Mouse (Mus musculus) heart, adult 2 months (tissue): Measurements from ENCODE around the gene Mxra7. TPM values are rescaled to one million over a fixed set of nuclear protein-coding genes. Genes with fewer than 3 reads are reported as not detected.
"Not testable (repeated sequence)": the region's sequence is repeated elsewhere in the genome, so short reads cannot be mapped to it uniquely, and the experiment has no call there.

Experiments
- DNase-seq, 2 experiments: peaks; one replicate each; pipeline ENCODE4 v3.0.0; 2021
- H3K27ac ChIP-seq: fragments of 200-600 bp; 2 replicates; pipeline ENCODE4 v1.8.1; 2022
- H3K27me3 ChIP-seq: fragments of 200-500 bp; 2 replicates; pipeline ENCODE4 v1.6.1; 2012; ENCODE audit warnings: mild to moderate bottlenecking, low read length, inconsistent platforms, mixed read lengths; ENCODE audit not compliant: control insufficient read depth, insufficient read depth
- H3K36me3 ChIP-seq: fragments of 200-500 bp; 2 replicates; pipeline ENCODE4 v1.6.1; 2012; ENCODE audit warnings: low read length, inconsistent platforms; ENCODE audit not compliant: control insufficient read depth, insufficient read depth
- H3K4me1 ChIP-seq: fragments of 200-500 bp; 2 replicates; pipeline ENCODE4 v1.6.1; 2011; ENCODE audit warnings: low read length; ENCODE audit not compliant: control insufficient read depth, insufficient read depth
- H3K4me3 ChIP-seq: fragments of 200-600 bp; 2 replicates; pipeline ENCODE4 v1.8.1; 2022
- H3K79me2 ChIP-seq: fragments of 200-500 bp; replicated peaks from 2 replicates; pipeline ENCODE4 v1.6.1; 2012; ENCODE audit warnings: mild to moderate bottlenecking, inconsistent platforms, low read length, moderate library complexity, mixed read lengths; ENCODE audit not compliant: control insufficient read depth, insufficient read depth
- H3K9ac ChIP-seq: fragments of 200-500 bp; 2 replicates; pipeline ENCODE4 v1.6.1; 2012; ENCODE audit warnings: low read depth, mild to moderate bottlenecking, control low read depth, inconsistent platforms, low read length, mixed read lengths
- CTCF ChIP-seq: fragments of 200-600 bp; IDR thresholded peaks from 2 replicates; pipeline ENCODE4 v1.8.1; 2022; ENCODE audit warnings: antibody characterized with exemption, mild to moderate bottlenecking, moderate library complexity
- EP300 ChIP-seq: fragments of 200-500 bp; IDR thresholded peaks from 2 replicates; pipeline ENCODE4 v1.6.1; 2011; ENCODE audit warnings: low read depth, low read length, control low read depth; ENCODE audit not compliant: insufficient read depth
- POLR2A ChIP-seq: fragments of 200-500 bp; IDR thresholded peaks from 2 replicates; pipeline ENCODE4 v1.6.1; 2011; ENCODE audit warnings: mild to moderate bottlenecking, low read depth, low read length, control low read depth; ENCODE audit not compliant: insufficient read depth
- WGBS: fragments of 180-500 bp; shearing (Covaris S2); methylation state at CpG from one replicate; pipeline ENCODE4 v1.1.7; 2018; 5-methylcytosine and 5-hydroxymethylcytosine counted together
- intact Hi-C: fragments of 180-260 bp; cut with DNase I; formaldehyde crosslinking; loops from one replicate; pipeline ENCODE4 v1.15.1; 2025
- polyA plus RNA-seq: library from polyadenylated mRNA; depleted of rRNA; stranded (reverse); fragments of >200 nt; gene quantifications from 2 replicates; pipeline ENCODE4 v1.2.3, GENCODE M21; 2012
- total RNA-seq, 2 experiments: library from RNA; stranded (reverse); gene quantifications; 2 replicates each; pipeline ENCODE4 v1.2.3; 2021

Mxra7 gene
- total and polyA plus RNA-seq, 3 experiments = 10.4 to 19.4 (median 15.1) TPM

GRCm38 (mm10) chr11:116852291-116852890 lies 24.5 kb upstream of the Mxra7 start, which contains the start of gene Mfsd11:
Gene Mfsd11 (plus strand): TSS chr11:116852440.
- H3K27me3 ChIP-seq = no peaks in the 10 kb centered on the region
- peaks cover 7% of the 10 kb centered on the region for H3K4me1 ChIP-seq
- peak; percentile 86 to 91 for DNase-seq
- under 1% methylated on average over 90 of the region's 91 CpGs for WGBS
- intact Hi-C loops = no loop called here
- H3K36me3 ChIP-seq = peaks cover 40% of the 10 kb centered on the region
- peak within 1 kb of the TSS; percentile 98 for H3K27ac ChIP-seq
- no peaks in the 10 kb centered on the region for H3K79me2 ChIP-seq
- peak within 1 kb of the TSS; percentile 98 for H3K9ac ChIP-seq
- TF ChIP-seq CTCF = no peak
- TF ChIP-seq EP300 = no peak
- TF ChIP-seq POLR2A = no peak
- H3K4me3 ChIP-seq = peak within 1 kb of the TSS; percentile 81

- WGBS = under 1% methylated on average over 29 of the region's 29 CpGs
- no peak for TF ChIP-seq CTCF
- TF ChIP-seq EP300 = no peak
- no peak for TF ChIP-seq POLR2A
- Histone ChIP-seq H3K9ac (peak overlapping the region; percentile 98), H3K27ac (peak overlapping the region; percentile 98), H3K27me3 (no peaks in the 10 kb centered on the region), H3K4me3 (peak overlapping the region; percentile 81), H3K79me2 (no peaks in the 10 kb centered on the region), H3K4me1 (peaks cover 7% of the 10 kb centered on the region), H3K36me3 (peaks cover 40% of the 10 kb centered on the region)
- intact Hi-C loops = loop anchor here (1.0 kb wide), 1 partner anchor 8 kb away; the partner anchor contains the start of genes Jmjd6 and Mettl23
- no peak for DNase-seq
Observed at GRCm38 (mm10) chr11:116851576-116852290, 23.9 kb upstream of the Mxra7 start.

GRCm38 (mm10) chr11:116850833-116851477 lies 23.1 kb upstream of the Mxra7 start:
- DNase-seq = no peak
- peaks cover 40% of the 10 kb centered on the region for H3K36me3 ChIP-seq
- peak overlapping the region; percentile 81 for H3K4me3 ChIP-seq
- 7% methylated on average over 6 of the region's 6 CpGs for WGBS
- H3K27me3 ChIP-seq = no peaks in the 10 kb centered on the region
- peaks cover 7% of the 10 kb centered on the region for H3K4me1 ChIP-seq
- no peak overlapping the region for H3K9ac ChIP-seq
- intact Hi-C loops = loop anchor here (1.0 kb wide), 1 partner anchor 8 kb away; the partner anchor contains the start of genes Jmjd6 and Mettl23
- no peaks in the 10 kb centered on the region for H3K79me2 ChIP-seq
- peak overlapping the region; percentile 98; the same call in 1 of the 2 replicates for H3K27ac ChIP-seq
- TF ChIP-seq POLR2A = no peak
- no peak for TF ChIP-seq EP300
- TF ChIP-seq CTCF = no peak

- Histone ChIP-seq H3K4me1 (peaks cover 7% of the 10 kb centered on the region), H3K27ac (no peak overlapping the region), H3K36me3 (peaks cover 39% of the 10 kb centered on the region), H3K9ac (no peak overlapping the region), H3K4me3 (0 out of 2 replicates have a peak overlapping the region, but pooled peaks have one; percentile 18), H3K27me3 (no peaks in the 10 kb centered on the region), H3K79me2 (no peaks in the 10 kb centered on the region)
- no peak for TF ChIP-seq POLR2A
- no peak for TF ChIP-seq CTCF
- TF ChIP-seq EP300 = no peak
- 18% methylated on average over 4 of the region's 4 CpGs for WGBS
- DNase-seq = no peak
- intact Hi-C loops = no loop called here
Observed at GRCm38 (mm10) chr11:116850085-116850484, 22.2 kb upstream of the Mxra7 start.

- H3K9ac ChIP-seq = no peak overlapping the region
- intact Hi-C loops = no loop called here
- no peaks in the 10 kb centered on the region for H3K79me2 ChIP-seq
- peaks cover 6% of the 10 kb centered on the region for H3K4me1 ChIP-seq
- no peak overlapping the region for H3K4me3 ChIP-seq
- no peaks in the 10 kb centered on the region for H3K27me3 ChIP-seq
- peaks cover 35% of the 10 kb centered on the region for H3K36me3 ChIP-seq
- no peak overlapping the region for H3K27ac ChIP-seq
- no peak for DNase-seq
- no peak for TF ChIP-seq CTCF
- TF ChIP-seq POLR2A = no peak
- TF ChIP-seq EP300 = no peak
Observed at GRCm38 (mm10) chr11:116849587-116849986, 21.7 kb upstream of the Mxra7 start.

- peaks cover 35% of the 10 kb centered on the region for H3K36me3 ChIP-seq
- H3K79me2 ChIP-seq, H3K4me1 ChIP-seq, H3K27me3 ChIP-seq, H3K9ac ChIP-seq, intact Hi-C loops, H3K27ac ChIP-seq, H3K4me3 ChIP-seq, DNase-seq: not testable (repeated sequence)
- WGBS = 57% methylated on average over 2 of the region's 2 CpGs
Observed at GRCm38 (mm10) chr11:116848877-116849178, 21.0 kb upstream of the Mxra7 start.
